Mouse (Mus musculus) cortical plate, adult 2 months (tissue): ENCODE results near the gene Olfr1215. TPM values are rescaled to one million over a fixed set of nuclear protein-coding genes. Genes with fewer than 3 reads are reported as not detected.
"Not testable (repeated sequence)": the region's sequence is repeated elsewhere in the genome, so short reads cannot be mapped to it uniquely, and the experiment has no call there.

ENCODE experiments used
- H3K27ac ChIP-seq: fragments of 200-500 bp; 2 replicates; pipeline ENCODE4 v1.5.1; 2012; ENCODE audit warnings: low read length, control low read depth, inconsistent platforms; ENCODE audit not compliant: insufficient read depth
- H3K4me1 ChIP-seq: fragments of 200-500 bp; 2 replicates; pipeline ENCODE4 v1.6.1; 2011; ENCODE audit warnings: low read length; ENCODE audit not compliant: control insufficient read depth, insufficient read depth
- H3K4me3 ChIP-seq: fragments of 200-500 bp; 2 replicates; pipeline ENCODE4 v1.5.1; 2011; ENCODE audit warnings: mild to moderate bottlenecking, low read length, control low read depth; ENCODE audit not compliant: insufficient read depth
- CTCF ChIP-seq: fragments of 200-500 bp; IDR thresholded peaks from 2 replicates; pipeline ENCODE4 v1.5.1; 2011; ENCODE audit warnings: mild to moderate bottlenecking, control low read depth, low read length; ENCODE audit not compliant: insufficient read depth; ENCODE audit errors: extremely low read depth
- POLR2A ChIP-seq: fragments of 200-500 bp; IDR thresholded peaks from 2 replicates; pipeline ENCODE4 v1.6.1; 2011; ENCODE audit warnings: mild to moderate bottlenecking, low read length, control low read depth; ENCODE audit not compliant: insufficient read depth; ENCODE audit errors: extremely low read depth
- polyA plus RNA-seq: library from polyadenylated mRNA; depleted of rRNA; stranded (reverse); fragments of >200 nt; gene quantifications from 2 replicates; pipeline ENCODE4 v1.2.3, GENCODE M21; 2012; rRNA removed

The Olfr1215 gene
- polyA plus RNA-seq: not detected in 2 replicates

GRCm38 (mm10) chr2:89006873-89007272 is at the start of gene Olfr1215:
Olfr1215 (minus strand) TSS chr2:89006973.
- no peak within 1 kb of the TSS for H3K27ac ChIP-seq
- TF ChIP-seq CTCF (no peak), POLR2A (no peak)

GRCm38 (mm10) chr2:89031965-89032364 is 25.2 kb upstream of the Olfr1215 start, which contains the start of gene Olfr1217:
Olfr1217 (minus strand) TSS chr2:89032065.
- Histone ChIP-seq H3K4me1 (no peaks in the 10 kb centered on the region), H3K4me3 (no peak within 1 kb of the TSS), H3K27ac (no peak within 1 kb of the TSS)
- TF ChIP-seq POLR2A (no peak), CTCF (no peak)

More at GRCm38 (mm10) chr2:89006873-89007272, at the start of gene Olfr1215:
- Histone ChIP-seq H3K4me1 (no peaks in the 10 kb centered on the region), H3K4me3 (no peak within 1 kb of the TSS)

- not testable (repeated sequence) for H3K4me3 ChIP-seq, H3K27ac ChIP-seq, H3K4me1 ChIP-seq
These were observed 14.7 kb upstream of the Olfr1215 start for GRCm38 (mm10) chr2:89021436-89021835.

GRCm38 (mm10) chr2:89018240-89018639 is 11.5 kb upstream of the Olfr1215 start, which contains the start of gene Olfr1216:
Olfr1216 (minus strand) TSS chr2:89018340.
- Histone ChIP-seq H3K4me3 (no peak within 1 kb of the TSS), H3K4me1 (no peaks in the 10 kb centered on the region), H3K27ac (no peak within 1 kb of the TSS)
- TF ChIP-seq CTCF (no peak), POLR2A (no peak)

- no peak within 1 kb of the TSS for H3K4me3 ChIP-seq
- H3K4me1 ChIP-seq: no peaks in the 10 kb centered on the region
- no peak for TF ChIP-seq CTCF
- TF ChIP-seq POLR2A: no peak
- no peak within 1 kb of the TSS for H3K27ac ChIP-seq
These were observed 14.2 kb downstream of the Olfr1215 start, which contains the start of gene Olfr1214 for GRCm38 (mm10) chr2:88992553-88992952. Olfr1214 (minus strand) TSS chr2:88992653.

GRCm38 (mm10) chr2:88980181-88980580 is 26.6 kb downstream of the Olfr1215 start, which contains the start of gene Gm13762:
Gm13762 (minus strand) TSS chr2:88980281.
- no peak within 1 kb of the TSS for H3K4me3 ChIP-seq
- no peak for TF ChIP-seq POLR2A
- TF ChIP-seq CTCF: no peak
- H3K4me1 ChIP-seq: no peaks in the 10 kb centered on the region
- no peak within 1 kb of the TSS for H3K27ac ChIP-seq

GRCm38 (mm10) chr2:88953669-88954068 is 53.1 kb downstream of the Olfr1215 start, which contains the start of gene Olfr1212:
Olfr1212 (plus strand) TSS chr2:88953969.
- TF ChIP-seq CTCF (no peak), POLR2A (no peak)
- Histone ChIP-seq H3K4me1 (no peaks in the 10 kb centered on the region), H3K27ac (no peak within 1 kb of the TSS), H3K4me3 (no peak within 1 kb of the TSS)

Other genes starting within 250 kb of the Olfr1215 start
- gene Olfr1199, start 246.5 kb downstream of the Olfr1215 start, polyA plus RNA-seq: not detected in 2 replicates
- not detected in 2 replicates for gene Olfr1200, start 236.5 kb downstream of the Olfr1215 start, polyA plus RNA-seq
- not detected in 2 replicates for gene Olfr1201, start 213.9 kb downstream of the Olfr1215 start, polyA plus RNA-seq
- not detected in 2 replicates for gene Olfr1202, start 192.5 kb downstream of the Olfr1215 start, polyA plus RNA-seq
- gene Olfr1205, start 177.2 kb downstream of the Olfr1215 start, polyA plus RNA-seq: not detected in 2 replicates
- not detected in 2 replicates for gene Olfr1204, start 157.7 kb downstream of the Olfr1215 start, polyA plus RNA-seq
- not detected in 2 replicates for gene Olfr1206, start 143.7 kb downstream of the Olfr1215 start, polyA plus RNA-seq
- not detected in 2 replicates for gene Olfr1208, start 104.7 kb downstream of the Olfr1215 start, polyA plus RNA-seq
- not detected in 2 replicates for gene Olfr1209, start 91.8 kb downstream of the Olfr1215 start, polyA plus RNA-seq
- gene Olfr1211, start 68.9 kb downstream of the Olfr1215 start, polyA plus RNA-seq: not detected in 2 replicates
- gene Olfr1212, start 53.0 kb downstream of the Olfr1215 start, polyA plus RNA-seq: not detected in 2 replicates
- gene Gm13762, start 26.7 kb downstream of the Olfr1215 start, polyA plus RNA-seq: 0.04 TPM in 1 of 2 replicates, not detected in the other
- gene Olfr1214, start 14.3 kb downstream of the Olfr1215 start, polyA plus RNA-seq: not detected in 2 replicates
- not detected in 2 replicates for gene Olfr1216, start 11.4 kb upstream of the Olfr1215 start, polyA plus RNA-seq
- not detected in 2 replicates for gene Olfr1217, start 25.1 kb upstream of the Olfr1215 start, polyA plus RNA-seq
- not detected in 2 replicates for gene Olfr1218, start 54.2 kb upstream of the Olfr1215 start, polyA plus RNA-seq
- not detected in 2 replicates for gene Olfr1219, start 76.5 kb upstream of the Olfr1215 start, polyA plus RNA-seq
- gene Olfr1220, start 99.9 kb upstream of the Olfr1215 start, polyA plus RNA-seq: not detected in 2 replicates
- gene Olfr1221, start 110.3 kb upstream of the Olfr1215 start, polyA plus RNA-seq: not detected in 2 replicates
- not detected in 2 replicates for gene Olfr1222, start 126.1 kb upstream of the Olfr1215 start, polyA plus RNA-seq
- gene Olfr1223, start 144.6 kb upstream of the Olfr1215 start, polyA plus RNA-seq: not detected in 2 replicates
- not detected in 2 replicates for gene Olfr1224-ps1, start 157.1 kb upstream of the Olfr1215 start, polyA plus RNA-seq
- gene Olfr1225, start 167.7 kb upstream of the Olfr1215 start, polyA plus RNA-seq: not detected in 2 replicates
- not detected in 2 replicates for gene Olfr1226, start 193.1 kb upstream of the Olfr1215 start, polyA plus RNA-seq
- not detected in 2 replicates for gene Olfr1228, start 247.1 kb upstream of the Olfr1215 start, polyA plus RNA-seq